Mouse (Mus musculus) hindbrain, postnatal 0 days (tissue): ENCODE data around the gene Dennd4c. TPM values are rescaled to one million over a fixed set of nuclear protein-coding genes. Genes with fewer than 3 reads are reported as not detected.

Experiments
- ATAC-seq: fragments of 200-750 bp; cut with Nextera tagmentation; 2 replicates; pipeline ENCODE4 v1.8.0; 2017; ENCODE audit warnings: mild to moderate bottlenecking, moderate TSS enrichment, moderate library complexity
- DNase-seq: peaks from one replicate; pipeline ENCODE4 v3.0.0-alpha.2; 2015; ENCODE audit warnings: low spot score
- H3K27ac ChIP-seq: fragments of 300-500 bp; sonication (generic); 2 replicates; pipeline ENCODE4 v1.5.1; 2014; ENCODE audit warnings: mild to moderate bottlenecking
- H3K27me3 ChIP-seq: fragments of 300-500 bp; sonication (generic); 2 replicates; pipeline ENCODE4 v1.6.1; 2014; ENCODE audit warnings: low read length, mixed read lengths; ENCODE audit not compliant: insufficient read depth
- H3K36me3 ChIP-seq: fragments of 300-500 bp; sonication (generic); 2 replicates; pipeline ENCODE4 v1.6.1; 2014; ENCODE audit warnings: low read length, mixed read lengths; ENCODE audit not compliant: insufficient read depth
- H3K4me1 ChIP-seq: fragments of 300-500 bp; sonication (generic); 2 replicates; pipeline ENCODE4 v1.6.1; 2014; ENCODE audit warnings: antibody characterized with exemption, low read length, mixed read lengths; ENCODE audit not compliant: insufficient read depth
- H3K4me2 ChIP-seq: fragments of 300-500 bp; sonication (generic); 2 replicates; pipeline ENCODE4 v1.6.1; 2014; ENCODE audit warnings: low read depth, mild to moderate bottlenecking, low read length, moderate library complexity, mixed read lengths
- H3K4me3 ChIP-seq: fragments of 300-500 bp; sonication (generic); 2 replicates; pipeline ENCODE4 v1.5.1; 2014; ENCODE audit warnings: low read length
- H3K9ac ChIP-seq: fragments of 300-500 bp; sonication (generic); replicated peaks from 2 replicates; pipeline ENCODE4 v1.6.1; 2014; ENCODE audit warnings: mild to moderate bottlenecking, low read length, moderate library complexity, mixed read lengths
- H3K9me3 ChIP-seq: fragments of 300-500 bp; sonication (generic); 2 replicates; pipeline ENCODE4 v1.6.1; 2016; ENCODE audit warnings: low read length, mixed read lengths
- CTCF ChIP-seq: IDR thresholded peaks from 2 replicates; pipeline ENCODE4 v1.5.1; 2016; ENCODE audit warnings: antibody characterized with exemption, control low read depth, low read depth
- WGBS: fragments of 180-500 bp; shearing (Covaris S2); extraction: QIAGEN DNeasy Blood & Tissue Kit; methylation state at CpG from one replicate; pipeline ENCODE4 v1.1.7; 2014; 5-methylcytosine and 5-hydroxymethylcytosine counted together
- polyA plus RNA-seq: library from polyadenylated mRNA; unstranded; fragments of >200 nt; fragmentation: Nextera tagmentation; extraction: Ambion mirVana; gene quantifications from 2 replicates; pipeline ENCODE4 v1.2.1, GENCODE M21; 2015
- total RNA-seq: library from RNA; depleted of rRNA; stranded (reverse); fragments of >200 nt; gene quantifications from 2 replicates; pipeline ENCODE4 v1.2.3, GENCODE M21; 2014; rRNA removed

The Dennd4c gene
- total and polyA plus RNA-seq, 2 experiments from 2014 or later, result 3.2 to 14.3 TPM

DNA sequence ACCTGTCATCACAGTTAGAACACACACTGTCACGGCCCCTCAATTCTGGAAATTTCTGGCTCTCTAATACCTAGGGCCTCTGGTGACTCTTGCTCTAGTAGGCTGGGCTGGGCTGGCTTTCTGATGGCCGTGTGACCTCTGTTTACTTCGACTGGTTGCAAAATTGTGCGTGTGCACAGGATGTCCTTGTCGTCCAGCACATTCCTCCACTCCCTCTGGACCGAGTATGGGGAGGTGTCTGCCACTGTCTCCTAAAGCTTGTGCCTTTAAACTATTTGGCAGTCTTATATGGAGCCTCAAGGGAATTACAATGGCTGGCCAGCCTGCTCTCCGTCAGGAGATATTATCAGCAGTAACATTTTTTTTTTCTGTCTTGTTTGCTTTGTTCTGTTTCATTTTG lies 149.1 kb downstream of the Dennd4c start:
- no peaks in the 10 kb centered on the region for H3K9me3 ChIP-seq
- ATAC-seq, result no peak
- no peak for TF ChIP-seq CTCF
- H3K36me3 ChIP-seq, result no peaks in the 10 kb centered on the region
- H3K27me3 ChIP-seq, result no peaks in the 10 kb centered on the region
- no peak overlapping the region for H3K9ac ChIP-seq
- WGBS, result 79% methylated on average over 7 of the region's 7 CpGs
- no peak for DNase-seq
- H3K4me2 ChIP-seq, result no peak overlapping the region
- no peaks in the 10 kb centered on the region for H3K4me1 ChIP-seq
- no peak overlapping the region for H3K4me3 ChIP-seq
- H3K27ac ChIP-seq, result no peak overlapping the region

DNA sequence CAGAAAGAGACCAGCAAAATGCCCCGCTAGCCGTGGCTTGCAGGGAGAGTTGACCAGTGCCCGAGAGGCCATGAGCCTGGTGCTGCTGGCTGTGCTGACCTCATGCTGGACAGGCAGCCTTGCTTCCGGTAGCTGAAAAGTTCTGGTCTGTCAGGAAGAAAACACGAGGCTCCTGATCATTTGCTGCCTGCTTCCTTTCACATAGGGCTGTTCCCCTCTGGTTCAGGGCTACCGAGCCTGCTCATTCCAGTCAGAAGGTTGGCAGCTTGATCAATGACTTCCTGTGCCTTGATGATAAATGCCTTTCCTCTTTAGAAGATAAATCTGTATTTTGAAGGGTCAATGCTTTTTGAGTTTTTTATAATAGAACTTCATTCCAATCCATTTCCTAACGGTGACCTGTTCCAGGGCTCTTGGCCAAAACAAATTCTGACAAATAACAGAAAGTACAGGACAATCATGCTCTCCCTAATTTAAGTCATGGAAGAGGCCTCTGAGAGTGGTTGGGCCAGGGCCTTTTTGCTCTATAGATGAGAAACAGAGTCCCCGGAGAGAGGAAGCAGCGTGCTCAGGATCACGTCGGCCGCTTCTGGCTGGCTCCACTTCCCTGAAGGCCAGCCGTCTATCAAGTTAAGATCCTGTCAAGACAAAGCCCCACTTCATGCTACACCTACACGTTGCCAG lies 150.6 kb downstream of the Dennd4c start:
- H3K9me3 ChIP-seq, result no peaks in the 10 kb centered on the region
- no peak for TF ChIP-seq CTCF
- WGBS, result 52% methylated on average over 14 of the region's 14 CpGs
- H3K9ac ChIP-seq, result no peak overlapping the region
- H3K27me3 ChIP-seq, result no peaks in the 10 kb centered on the region
- H3K4me3 ChIP-seq, result no peak overlapping the region
- ATAC-seq (no peak), DNase-seq (no peak)
- H3K4me2 ChIP-seq, result no peak overlapping the region
- no peak overlapping the region for H3K27ac ChIP-seq
- no peaks in the 10 kb centered on the region for H3K4me1 ChIP-seq
- H3K36me3 ChIP-seq, result no peaks in the 10 kb centered on the region

Other genes starting within 250 kb of the Dennd4c start
- gene Saxo1, start 190.2 kb upstream of the Dennd4c start, total RNA-seq, result not detected in 2 replicates
- gene Saxo1, start 190.2 kb upstream of the Dennd4c start, polyA plus RNA-seq, result not detected in 2 replicates
- 31.3 and 31.5 TPM in 2 replicates for gene Rraga, start 172.9 kb upstream of the Dennd4c start, total RNA-seq
- gene Rraga, start 172.9 kb upstream of the Dennd4c start, polyA plus RNA-seq, result 135 and 143 TPM in 2 replicates
- gene Haus6, start 136.5 kb upstream of the Dennd4c start, total RNA-seq, result 3.6 and 15.2 TPM in 2 replicates
- gene Haus6, start 136.5 kb upstream of the Dennd4c start, polyA plus RNA-seq, result 5.1 and 6.3 TPM in 2 replicates
- gene Plin2, start 78.5 kb upstream of the Dennd4c start, total RNA-seq, result 42.7 and 48.8 TPM in 2 replicates
- gene Plin2, start 78.5 kb upstream of the Dennd4c start, polyA plus RNA-seq, result 37.3 and 38.6 TPM in 2 replicates
- gene Rps6, start 108.9 kb downstream of the Dennd4c start, total RNA-seq, result 805 and 881 TPM in 2 replicates
- 338 and 363 TPM in 2 replicates for gene Rps6, start 108.9 kb downstream of the Dennd4c start, polyA plus RNA-seq
- 8.7 and 9.6 TPM in 2 replicates for gene Acer2, start 125.8 kb downstream of the Dennd4c start, total RNA-seq
- 8.9 and 9.5 TPM in 2 replicates for gene Acer2, start 125.8 kb downstream of the Dennd4c start, polyA plus RNA-seq